Mouse (Mus musculus) lung, adult 2 months (tissue): ENCODE measurements around the gene Gm20388.

ENCODE experiments used
- CTCF ChIP-seq: fragments of 200-500 bp; IDR thresholded peaks from 2 replicates; pipeline ENCODE4 v1.5.1; 2011; ENCODE audit warnings: mild to moderate bottlenecking, low read length, control low read depth; ENCODE audit not compliant: insufficient read depth
- POLR2A ChIP-seq: fragments of 200-500 bp; IDR thresholded peaks from 2 replicates; pipeline ENCODE4 v1.6.1; 2011; ENCODE audit warnings: low read depth, mild to moderate bottlenecking, control low read depth, low read length, borderline replicate concordance; ENCODE audit errors: extremely low read depth

DNA sequence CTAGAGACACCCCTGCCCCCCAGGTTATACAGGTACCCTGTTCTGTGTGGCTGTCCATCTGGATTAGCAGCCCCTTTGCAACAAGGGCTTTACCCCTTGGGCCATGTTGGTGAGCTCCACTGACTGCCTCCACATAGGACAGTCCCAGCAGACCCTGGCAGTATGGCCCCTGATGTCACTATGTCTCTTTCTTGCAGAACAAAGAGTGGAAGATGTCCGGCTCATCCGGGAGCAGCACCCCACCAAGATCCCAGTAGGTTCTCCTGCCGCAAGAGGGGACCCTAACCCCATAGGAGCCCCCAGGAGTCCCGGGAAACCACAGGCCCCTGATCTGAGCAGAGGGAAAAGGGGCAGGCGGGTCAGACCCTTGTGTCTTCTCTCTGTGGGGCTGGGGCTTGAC, 1682.7 kb downstream of the Gm20388 start:
- TF ChIP-seq CTCF (no peak), POLR2A (no peak)
